Mouse (Mus musculus): Measurements from ENCODE around the gene Fryl.

The Fryl gene

GRCm38 (mm10) chr5:73218065-73218464 lies 38.4 kb downstream of the Fryl start:
- DNase-seq, result no peak

DNA sequence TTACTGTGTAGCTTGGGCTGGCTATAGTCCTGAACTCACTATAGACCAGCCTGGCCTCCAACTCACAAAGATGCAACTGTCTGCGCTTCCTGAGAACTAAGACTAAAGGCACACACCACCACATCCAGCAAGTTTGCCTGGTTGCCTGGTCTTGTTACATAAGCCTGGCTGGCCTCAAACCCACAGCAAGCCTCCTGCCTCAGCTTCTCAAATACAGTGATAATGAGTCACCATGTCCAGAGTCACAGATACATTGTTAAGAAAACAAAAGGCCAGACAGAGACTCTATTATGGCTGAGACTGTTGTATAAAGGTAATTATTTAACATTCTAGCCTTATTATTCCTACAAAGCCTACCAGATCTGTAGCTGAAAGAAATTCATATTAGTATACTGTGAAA lies 39.3 kb downstream of the Fryl start:
- no peak for DNase-seq

- no peak for DNase-seq
Observed at GRCm38 (mm10) chr5:73216014-73216413, 40.4 kb downstream of the Fryl start.

- DNase-seq, result no peak
Observed at GRCm38 (mm10) chr5:73212446-73212845, 44.0 kb downstream of the Fryl start.

GRCm38 (mm10) chr5:73211961-73212360 lies 44.5 kb downstream of the Fryl start:
- no peak for DNase-seq

- DNase-seq, result no peak
Observed at GRCm38 (mm10) chr5:73210971-73211315, 45.5 kb downstream of the Fryl start.

GRCm38 (mm10) chr5:73210127-73210970 lies 46.1 kb downstream of the Fryl start:
- no peak for DNase-seq

- DNase-seq, result no peak
Observed at GRCm38 (mm10) chr5:73209201-73210096, 47.0 kb downstream of the Fryl start.

DNA sequence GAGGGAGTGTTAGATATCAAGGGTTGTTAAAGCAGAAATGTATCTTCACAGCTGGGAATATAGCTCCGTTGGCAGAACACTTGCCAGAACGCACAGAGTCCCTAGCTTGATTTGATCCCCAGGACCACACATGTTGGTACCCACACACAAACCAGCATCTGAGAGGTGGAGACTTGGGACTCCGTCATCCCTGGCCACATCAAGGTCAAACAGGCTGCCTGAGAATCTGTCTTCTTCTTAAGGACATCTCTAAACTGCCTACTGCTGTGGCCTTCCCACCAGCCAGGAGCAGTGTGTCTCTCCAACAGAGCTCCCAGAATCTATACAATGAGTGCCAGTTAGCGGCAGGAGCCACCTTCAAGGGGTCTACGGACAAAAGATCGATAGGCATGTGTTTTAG lies 47.8 kb downstream of the Fryl start:
- no peak for DNase-seq

- no peak for DNase-seq
Observed at GRCm38 (mm10) chr5:73206722-73207121, 49.7 kb downstream of the Fryl start.

- DNase-seq, result no peak
Observed at GRCm38 (mm10) chr5:73205996-73206629, 50.3 kb downstream of the Fryl start.

- DNase-seq, result no peak
Observed at GRCm38 (mm10) chr5:73205050-73205449, 51.4 kb downstream of the Fryl start.

DNA sequence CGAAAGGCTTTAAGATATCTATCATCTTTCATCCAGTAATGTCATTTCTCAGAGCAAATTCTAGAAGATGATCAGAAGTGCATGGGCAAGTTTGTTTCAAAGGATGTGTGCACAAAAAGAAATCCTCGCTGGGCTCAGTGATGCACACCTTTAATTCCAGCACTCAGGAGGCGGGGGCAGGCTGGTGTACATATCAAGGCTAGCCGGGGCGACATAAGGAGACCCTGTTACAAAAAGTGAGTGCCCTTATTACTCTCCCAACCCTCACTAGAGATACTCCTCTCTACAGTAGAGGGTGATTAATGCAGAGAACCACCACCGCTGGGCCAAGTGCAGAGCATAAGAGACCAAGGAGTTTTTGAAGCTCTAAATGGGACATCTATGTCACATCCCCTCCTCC lies 53.9 kb downstream of the Fryl start:
- no peak for DNase-seq

DNA sequence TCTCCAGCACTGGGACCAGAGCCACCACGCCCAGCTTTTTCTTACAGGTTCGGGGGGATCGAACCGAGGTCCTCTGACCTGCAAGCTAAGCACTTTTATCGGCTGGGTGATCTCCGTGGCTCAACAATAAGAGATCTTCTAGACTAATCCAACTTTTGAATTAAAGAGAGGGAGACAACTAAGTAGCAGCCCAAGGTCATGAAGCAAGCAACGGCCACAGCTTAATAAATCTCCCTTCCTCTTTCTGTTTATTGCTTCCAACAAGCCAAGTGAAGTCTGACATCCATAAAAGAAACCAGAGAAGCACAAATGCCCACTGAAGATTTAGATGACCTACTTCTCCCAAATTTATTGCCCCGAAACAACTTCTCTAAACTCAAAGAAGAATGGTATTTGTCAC lies 54.3 kb downstream of the Fryl start:
- DNase-seq, result no peak

- DNase-seq, result no peak
Observed at GRCm38 (mm10) chr5:73200387-73201384, 55.7 kb downstream of the Fryl start.

- no peak for DNase-seq
Observed at GRCm38 (mm10) chr5:73199586-73199985, 56.8 kb downstream of the Fryl start.

DNA sequence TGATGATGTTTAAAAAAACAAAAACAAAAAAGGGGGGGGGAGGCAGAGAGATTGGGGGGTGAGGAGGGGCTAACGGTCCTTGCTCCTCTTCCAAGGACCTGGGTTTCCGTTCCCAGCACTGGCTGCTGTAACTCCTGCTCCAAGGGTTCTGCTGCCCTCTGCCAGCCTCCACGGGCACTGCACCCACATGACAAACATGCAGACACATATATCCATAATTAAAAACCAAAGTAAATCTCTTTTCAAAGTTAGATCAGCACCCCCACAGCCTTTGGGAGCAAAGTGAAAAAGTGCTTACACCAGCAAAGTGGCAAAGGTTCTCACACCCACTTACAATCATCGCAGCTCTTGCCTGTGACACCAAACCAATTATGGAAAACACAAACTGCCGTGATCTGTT lies 57.7 kb downstream of the Fryl start:
- no peak for DNase-seq

DNA sequence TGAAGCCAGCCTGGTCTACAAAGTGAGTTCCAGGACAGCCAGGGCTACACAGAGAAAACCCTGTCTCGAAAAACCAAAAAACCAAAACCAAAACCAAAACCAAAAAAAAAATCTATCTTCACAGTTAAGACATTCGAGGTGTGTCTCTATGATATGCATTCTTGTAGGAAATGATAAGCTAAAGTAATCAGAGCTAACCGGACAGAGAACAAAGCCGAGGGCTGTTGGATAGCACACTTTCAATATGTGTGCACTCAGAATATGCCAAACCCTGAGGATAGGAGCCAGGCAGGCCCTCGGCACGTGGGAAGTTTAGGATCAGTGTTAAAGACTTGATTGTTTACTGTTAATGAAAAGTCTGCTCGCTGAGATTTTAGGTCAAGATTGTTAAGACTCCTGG lies 58.6 kb downstream of the Fryl start:
- DNase-seq, result no peak

DNA sequence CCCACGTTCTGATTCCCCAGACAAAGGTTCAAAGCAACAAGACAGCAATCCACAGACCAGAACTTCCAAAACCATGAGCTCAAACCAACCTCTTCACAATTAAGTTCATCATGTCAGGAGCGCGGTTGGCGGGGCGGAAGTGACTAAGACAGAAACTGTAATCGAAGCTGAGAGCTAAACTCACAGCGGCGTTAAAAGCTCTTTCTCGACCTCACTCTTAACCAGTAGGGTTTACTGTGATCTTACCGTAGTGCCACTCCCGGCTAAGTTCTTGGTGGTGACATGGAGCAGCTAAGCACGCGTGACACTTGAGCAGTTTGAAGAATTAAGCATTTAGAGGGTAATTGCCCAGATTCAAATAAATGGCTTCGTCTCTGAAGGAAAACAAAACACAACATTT lies 61.7 kb downstream of the Fryl start:
- no peak for DNase-seq

GRCm38 (mm10) chr5:73194083-73194570 lies 62.3 kb downstream of the Fryl start:
- DNase-seq, result no peak

DNA sequence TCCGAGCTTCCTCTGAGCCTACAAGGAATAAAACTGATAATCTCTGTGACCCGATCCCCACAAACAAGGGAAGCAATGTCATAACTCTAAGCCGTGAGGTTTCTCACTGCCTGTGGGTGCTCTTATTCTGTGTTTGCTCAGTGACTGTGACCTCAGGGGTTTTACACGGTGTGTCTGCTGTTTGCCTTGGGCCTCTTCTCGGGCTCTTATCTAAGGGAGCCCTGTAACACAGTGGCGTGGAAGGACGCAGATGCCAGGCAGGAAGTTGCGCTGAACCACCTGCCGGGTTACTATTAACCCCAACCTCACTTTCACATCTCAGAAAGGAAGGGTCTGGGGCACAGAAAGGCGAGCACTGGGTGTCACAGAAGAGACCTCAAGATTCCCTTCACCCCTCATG lies 62.8 kb downstream of the Fryl start:
- peak; percentile 28 to 47 for DNase-seq
